Mouse (Mus musculus) embryo, embryonic 9.5 days (tissue): Measurements from ENCODE around the gene Stau1.
A peak's percentile ranks its signal among the peaks of the same experiment; 100 is the strongest.

Source experiments
- DNase-seq: peaks from one replicate; pipeline ENCODE4 v3.0.0-alpha.2; 2017; ENCODE audit errors: extremely low spot score

Gene Stau1

DNA sequence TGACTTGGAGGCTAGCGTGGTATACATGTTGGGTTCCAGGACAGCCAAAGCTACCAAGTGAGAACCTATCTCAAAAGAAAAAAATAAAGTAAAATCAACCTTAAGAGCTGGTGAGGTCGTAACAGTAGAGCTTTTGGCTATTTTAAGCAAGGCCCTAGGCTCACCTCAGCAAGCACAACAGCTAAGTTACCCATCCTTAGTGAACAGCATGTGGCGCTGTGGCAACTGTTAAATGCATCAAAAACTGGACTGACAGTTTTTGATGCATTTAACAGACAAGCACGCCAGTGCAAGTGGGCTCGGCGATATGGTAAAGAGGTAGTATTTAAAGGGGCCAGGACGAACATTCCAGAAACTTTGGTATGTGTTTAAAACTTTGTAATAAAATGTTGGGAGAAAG, 5.2 kb downstream of the Stau1 start:
- DNase-seq, result no peak

DNA sequence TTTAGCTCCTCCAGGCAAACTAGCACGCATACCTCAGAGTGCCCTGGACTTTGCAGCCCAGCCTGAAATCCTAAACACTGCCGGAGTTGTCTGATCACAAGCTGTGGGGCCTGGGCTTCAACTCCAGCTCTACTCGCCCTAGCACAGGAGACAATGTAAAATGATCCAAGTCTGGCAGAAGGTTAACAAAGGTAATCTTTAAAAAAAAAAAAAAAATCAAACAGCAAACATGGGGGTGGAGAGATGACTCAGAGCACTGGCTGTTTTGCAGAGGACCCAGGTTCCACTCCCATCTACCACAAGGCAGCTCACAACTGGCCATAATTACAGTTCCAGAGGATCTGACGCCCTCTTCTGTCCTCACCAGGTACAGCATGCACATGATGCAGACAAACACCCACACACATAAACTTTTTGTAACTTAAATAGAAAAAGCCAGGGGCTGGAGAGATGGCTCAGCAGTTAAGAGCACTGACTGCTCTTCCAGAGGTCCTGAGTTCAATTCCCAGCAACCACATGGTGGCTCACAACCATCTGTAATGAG, 12.7 kb downstream of the Stau1 start:
- DNase-seq, result no peak

DNA sequence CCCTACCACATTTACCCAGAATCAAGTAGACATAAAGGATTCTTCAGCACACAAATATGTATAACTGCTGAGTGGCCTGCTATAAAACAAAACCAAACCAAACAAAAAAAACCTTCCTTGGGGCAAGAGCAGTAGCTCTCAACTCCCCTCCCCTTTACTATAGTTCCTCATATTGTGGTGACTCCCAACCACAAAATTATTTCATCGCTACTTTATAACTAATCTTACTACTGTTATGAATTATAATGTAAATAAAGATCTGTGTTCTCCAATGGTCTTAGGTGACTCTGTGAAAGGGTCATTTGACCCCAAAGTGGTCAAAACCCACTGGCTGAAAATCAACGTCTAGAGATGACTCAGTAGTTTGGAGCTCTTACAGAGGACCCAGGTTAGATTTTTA, 15.9 kb downstream of the Stau1 start:
- no peak for DNase-seq

DNA sequence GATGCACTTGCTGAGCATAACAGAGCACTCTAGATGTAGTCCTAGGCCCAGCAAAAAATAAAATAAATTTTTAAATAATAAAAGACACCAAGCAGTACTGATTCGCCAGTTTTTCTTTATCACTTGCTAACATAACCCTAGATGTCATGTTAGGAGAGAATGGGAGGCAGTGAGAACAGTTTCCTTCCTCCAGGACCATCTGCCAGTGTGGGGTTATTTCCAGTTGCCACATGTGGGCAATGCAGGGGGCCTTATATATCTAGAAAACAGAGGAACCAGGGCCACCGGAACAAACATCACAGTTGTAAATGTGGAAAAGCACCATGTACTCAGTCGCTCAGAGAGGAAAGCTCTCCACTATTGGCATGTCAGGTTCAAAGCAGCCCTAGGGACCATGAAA, 18.6 kb downstream of the Stau1 start:
- no peak for DNase-seq

DNA sequence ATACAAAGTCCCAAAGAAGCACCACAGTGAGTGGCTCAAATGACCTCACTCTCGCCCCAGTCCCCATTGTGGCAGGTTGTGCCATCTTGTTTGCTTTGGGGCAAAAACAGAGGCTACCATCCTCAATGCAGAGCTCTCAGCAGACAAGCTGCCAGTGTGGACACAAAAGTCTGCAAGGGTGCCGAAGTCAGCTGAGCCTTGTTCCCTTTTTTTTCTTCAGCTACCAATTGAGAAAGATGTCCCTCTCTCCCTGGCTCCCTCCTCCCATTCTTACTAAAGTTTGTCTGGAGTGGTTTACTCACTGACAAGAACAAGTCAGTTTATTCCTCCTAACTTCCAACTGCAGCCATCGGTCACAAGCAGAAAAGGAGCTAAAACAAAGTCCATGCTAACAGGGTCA, 19.7 kb downstream of the Stau1 start:
- DNase-seq, result no peak

DNA sequence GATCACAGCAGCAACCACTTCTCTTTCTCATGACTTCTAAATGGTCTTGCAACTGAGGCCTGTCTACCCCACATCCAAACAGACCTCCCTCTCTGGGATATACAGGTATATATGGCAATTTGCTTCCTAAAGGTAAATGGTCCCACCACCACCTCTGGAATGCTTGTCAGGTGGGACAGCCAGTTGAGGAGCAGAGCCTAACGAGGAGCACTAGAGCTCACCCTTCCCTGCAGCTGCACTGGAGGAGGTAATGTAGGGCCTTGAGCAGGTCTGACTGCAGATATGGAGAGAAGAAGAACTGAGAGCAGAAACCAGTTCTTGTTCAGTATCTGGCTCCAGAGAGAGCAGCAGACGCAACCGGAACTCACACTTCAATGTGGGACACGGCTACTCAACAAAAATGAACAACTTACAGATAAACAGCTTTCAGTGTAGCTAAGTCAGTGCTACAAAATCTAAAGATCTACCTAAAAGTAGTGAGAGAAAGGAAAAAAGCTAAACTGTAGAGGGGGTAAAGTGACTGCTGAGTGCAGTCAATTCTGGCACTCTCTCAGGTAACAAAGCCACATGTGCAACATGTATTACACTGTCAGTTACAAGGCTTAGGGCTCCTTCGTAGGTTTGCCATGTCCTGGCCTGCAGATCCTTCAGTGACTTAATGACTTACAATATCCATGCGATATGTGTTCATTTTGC, 21.8 kb downstream of the Stau1 start:
- no peak for DNase-seq

DNA sequence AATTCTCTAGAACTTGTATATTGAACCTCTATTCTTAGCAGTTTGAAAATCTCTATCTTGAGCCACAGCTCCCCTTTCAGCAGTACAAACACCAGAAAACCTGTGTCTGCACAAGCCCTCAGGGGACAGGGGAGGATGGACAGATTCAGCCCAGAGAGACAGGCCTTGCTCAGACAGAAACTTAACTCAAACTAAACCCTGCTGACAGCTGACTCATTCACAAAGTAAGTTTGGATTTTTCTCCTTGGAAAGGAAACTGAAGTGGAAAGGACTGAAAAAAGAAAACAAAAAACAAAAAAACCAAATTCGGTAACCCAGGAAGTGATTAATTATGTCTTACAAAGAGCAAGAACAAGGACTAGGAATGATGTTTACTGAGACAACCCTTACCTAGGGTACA, 22.9 kb downstream of the Stau1 start:
- no peak for DNase-seq

DNA sequence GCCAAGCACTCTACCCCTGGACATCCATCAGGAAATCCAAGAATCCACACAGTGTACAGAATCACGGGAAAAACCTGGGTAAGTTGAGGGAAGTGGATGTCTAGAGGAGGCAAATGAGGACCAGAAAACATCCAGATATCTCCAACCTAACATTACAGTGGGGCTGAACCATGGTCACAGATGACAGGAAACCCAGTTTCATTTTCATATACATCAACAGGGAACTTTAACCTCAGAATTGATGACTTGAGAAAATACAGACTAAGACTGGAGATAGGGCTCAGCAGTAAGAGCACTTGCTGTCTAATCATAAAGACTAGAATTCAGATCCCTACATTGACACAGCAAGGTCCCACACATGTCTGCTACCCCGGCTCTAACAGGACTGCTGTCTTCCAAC, 31.3 kb downstream of the Stau1 start:
- no peak for DNase-seq

DNA sequence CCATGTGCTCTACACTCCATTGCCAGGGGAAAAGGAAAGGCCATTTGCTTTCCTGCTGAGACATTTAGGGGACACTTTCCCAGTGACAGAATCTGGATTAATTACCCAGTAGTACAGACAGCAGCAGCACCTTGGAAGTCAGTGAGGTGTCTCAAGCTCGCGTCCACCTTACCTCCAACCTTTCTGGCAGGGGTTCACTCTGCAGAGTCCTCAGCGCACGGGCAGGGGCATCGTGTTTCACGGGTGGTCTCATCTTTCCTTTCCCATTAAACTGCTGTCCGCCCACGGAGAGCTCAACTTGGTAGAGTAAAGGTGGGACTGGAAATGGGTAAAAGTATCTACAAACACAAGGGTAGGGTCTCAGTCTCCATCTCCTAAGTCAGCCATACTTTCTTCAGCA, 32.8 kb downstream of the Stau1 start:
- no peak for DNase-seq

DNA sequence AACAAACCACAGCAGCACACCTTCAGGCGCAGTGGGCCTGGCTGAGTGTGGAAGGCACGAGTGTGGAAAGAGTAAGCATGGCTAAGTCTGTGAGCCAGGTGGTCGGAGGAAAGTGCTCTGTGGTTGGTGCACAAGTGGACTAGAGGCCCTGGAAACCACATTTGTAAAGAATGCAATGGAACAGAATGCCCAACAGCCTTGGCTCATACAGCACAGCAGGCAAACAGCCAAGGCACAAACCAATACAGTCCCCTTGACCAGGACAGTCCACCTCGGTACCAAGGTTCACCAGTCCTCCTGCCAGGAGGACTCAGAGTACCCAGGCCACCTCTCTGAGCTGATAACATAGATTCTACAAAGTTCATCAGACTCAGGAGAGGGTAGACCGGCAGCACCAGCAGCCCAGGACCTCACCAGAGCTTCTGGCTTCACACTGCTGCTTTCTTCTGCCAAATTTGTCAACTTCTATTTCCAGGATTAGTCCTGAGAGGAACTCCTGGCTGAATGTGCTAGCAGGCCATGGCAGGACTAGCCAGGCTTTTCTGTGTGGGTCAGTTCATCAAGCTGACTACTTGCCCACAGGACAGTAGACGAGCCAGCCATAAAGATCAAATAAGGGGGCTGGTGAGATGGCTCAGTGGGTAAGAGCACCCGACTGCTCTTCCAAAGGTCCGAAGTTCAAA, 35.3 kb downstream of the Stau1 start:
- no peak for DNase-seq

DNA sequence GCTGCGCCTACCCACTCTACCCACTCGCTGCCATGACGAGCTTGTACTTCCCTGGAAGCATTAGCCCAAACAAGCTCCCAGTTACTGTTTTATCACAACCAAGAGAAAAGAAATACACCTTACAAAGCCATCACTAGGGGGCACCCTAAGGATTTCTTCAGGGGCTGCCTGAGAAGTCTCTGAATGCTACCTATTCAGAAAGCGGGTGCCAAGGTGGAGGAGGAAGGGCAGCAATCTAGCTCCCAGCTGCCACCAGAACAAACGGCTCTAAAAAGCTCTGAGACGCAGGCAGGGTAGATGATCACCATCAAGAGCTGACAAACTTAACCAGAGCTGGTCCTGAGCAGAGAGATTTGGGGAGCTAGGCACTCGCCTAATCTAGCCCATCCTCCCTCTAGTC, 39.3 kb downstream of the Stau1 start:
- peak; percentile 37 for DNase-seq

DNA sequence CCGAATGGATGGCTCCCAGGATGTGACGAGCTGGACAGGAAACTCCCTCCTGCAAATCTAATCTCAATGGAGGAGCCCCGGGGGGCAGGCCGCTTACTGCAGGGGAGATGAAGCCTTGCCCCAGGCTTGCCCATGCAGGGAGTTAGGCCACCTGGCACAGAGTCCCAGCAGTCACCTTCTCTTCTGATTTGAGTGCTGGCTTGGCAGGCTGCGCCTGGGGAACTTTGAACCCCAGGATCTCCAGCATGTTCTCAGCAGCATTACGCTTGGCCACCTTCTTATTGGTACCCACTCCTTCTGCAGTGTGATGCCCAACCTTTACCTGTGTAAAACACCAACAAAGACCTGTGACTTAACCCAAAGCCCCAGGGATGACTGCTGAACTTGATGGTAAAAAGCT, 43.9 kb downstream of the Stau1 start:
- no peak for DNase-seq

DNA sequence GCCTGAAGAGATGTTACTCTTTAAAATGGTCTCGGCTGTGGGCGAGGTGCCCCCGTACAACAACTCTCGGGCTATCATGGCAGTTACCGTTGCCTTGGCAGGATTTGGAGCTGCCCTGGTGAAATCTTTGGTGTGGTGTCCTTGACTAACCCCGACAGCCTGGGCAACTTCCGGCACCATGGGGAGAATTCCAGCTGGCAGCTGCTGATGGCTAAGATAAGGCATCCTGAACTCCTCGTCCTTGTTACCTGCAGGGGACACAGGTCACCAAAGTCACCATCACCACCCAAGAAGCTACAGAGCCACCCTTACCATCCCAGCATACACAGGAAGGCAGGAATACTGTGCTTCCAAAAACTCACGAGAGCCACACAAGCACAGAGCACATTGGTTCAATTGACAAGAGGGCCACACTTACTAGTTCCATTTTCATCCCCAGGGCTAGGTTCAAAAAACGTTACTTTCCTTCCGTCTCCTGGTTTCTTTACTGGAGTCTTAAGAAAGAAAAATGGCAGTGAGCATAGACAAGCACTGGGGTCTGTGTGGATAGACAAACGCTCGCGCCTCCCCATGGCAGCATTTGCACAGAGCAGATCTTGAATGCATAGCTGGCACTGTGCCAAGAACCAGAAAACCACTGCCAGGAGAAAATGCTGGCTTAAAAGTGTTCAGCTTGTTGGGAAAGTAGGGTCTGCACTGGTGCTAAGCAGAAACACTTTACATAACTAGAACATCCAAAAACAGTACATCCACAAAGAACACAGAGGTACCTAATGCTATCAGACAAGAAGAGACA, 45.0 kb downstream of the Stau1 start:
- DNase-seq, result no peak

DNA sequence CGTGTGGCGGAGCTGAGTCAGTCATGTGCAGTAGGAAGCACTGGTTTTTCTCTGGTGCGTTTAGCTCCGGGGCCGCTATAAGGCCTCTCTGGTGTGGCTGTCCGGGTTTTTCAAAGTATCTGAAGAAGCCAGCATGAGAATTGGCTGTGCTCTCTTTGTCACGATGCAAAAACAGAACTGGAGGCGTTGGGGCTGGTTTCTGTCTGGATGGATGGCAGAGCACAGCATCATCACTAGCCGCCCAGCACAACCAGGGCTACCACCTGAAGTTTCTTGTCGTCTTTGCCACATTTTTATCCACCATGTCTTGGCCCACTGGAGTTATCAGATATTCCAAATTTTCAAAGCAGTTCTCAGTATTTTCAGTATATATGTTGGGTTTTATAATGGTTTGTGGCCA, 47.2 kb downstream of the Stau1 start:
- no peak for DNase-seq

DNA sequence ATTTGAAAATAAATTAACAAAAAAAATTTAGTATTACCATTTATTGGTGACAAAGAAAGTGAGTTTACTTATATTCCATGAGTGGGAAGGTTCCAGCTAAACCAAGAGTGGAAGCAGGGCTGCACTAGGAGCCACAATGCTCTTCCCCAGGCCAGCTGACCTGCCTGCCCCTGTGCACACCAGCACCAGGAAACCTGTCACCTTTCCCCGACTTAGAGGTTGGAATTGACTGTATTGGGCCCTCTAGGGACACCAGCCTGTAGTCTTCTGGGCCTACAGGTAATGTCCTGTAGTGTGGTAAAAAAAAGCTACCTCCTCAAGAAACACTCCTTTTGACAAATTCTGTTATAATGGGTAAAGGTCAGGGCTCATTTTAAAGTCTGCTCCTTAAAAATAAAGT, 47.9 kb downstream of the Stau1 start:
- DNase-seq, result no peak

DNA sequence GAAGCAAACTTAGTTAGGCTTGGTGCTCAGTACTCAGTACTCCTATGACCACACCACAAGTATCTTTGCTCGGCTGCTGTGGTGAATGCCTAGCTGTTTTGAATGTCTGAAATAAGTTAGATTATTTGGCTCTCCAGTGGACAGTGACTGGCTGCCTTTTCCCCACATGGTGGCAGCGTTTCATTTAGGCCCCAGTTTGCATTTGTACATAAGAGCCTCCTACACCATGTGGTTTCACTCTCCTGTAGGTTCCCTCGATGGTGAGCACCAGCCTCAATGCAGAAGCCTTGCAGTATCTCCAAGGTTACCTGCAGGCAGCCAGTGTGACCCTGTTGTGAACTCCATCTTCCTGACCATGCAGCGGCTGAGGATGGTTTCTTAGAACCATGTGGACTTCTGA, 50.6 kb downstream of the Stau1 start:
- peak; percentile 39 for DNase-seq

DNA sequence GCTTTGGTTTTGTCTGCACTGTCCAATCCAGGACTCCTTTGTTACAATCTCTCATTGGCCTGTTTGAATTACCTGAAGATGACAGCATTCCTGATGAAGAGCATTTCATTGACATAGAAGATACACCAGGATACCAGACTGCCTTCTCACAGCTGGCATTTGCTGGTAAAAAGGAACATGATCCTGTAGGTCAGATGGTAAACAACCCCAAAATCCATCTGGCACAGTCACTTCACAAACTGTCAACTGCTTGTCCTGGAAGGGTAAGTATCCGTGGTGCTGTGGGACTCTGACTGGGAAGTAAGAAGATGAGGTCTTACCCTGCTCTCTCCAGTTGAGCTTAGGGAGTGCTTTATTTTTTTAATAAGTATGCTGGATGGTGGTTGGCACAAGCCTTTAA, 51.8 kb downstream of the Stau1 start:
- DNase-seq, result no peak

DNA sequence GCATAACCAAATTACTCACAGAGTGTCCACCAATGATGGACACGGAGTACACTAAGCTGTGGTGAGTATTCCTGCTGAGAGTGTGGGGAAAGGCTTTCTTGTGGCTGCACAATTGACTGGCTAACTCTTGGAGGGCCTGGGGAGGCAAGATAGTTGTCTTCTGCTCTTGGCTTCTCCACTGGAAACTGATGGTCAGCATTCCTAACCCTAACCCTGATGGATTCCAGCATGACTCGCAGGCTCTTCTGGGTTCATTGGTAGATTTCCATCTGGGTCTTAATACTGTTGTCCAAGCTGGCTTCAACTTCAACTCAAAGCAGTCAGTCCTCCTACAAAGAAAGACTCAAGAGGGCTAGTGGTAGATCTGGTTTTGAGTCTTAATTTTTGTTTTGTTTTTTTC, 53.0 kb downstream of the Stau1 start:
- DNase-seq, result no peak

DNA sequence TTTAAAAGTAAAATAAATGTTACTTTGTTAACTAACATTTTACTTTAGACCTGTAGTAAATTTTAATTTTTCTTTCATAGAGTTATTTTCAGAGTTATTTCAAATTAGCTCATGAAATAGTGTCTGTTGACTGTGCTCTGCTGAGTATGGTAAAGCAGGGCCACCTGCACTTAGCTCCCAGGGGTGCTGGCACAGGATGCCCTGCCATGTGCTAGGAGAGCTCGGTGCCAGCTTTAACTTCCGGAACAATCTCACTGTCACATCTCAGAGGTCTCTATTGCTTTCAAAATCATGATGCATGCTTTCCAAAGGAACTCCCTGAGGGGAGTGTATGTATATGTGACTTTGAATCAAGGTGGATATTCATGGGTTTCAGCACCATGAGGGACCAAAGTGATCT, 59.9 kb downstream of the Stau1 start:
- DNase-seq, result no peak

DNA sequence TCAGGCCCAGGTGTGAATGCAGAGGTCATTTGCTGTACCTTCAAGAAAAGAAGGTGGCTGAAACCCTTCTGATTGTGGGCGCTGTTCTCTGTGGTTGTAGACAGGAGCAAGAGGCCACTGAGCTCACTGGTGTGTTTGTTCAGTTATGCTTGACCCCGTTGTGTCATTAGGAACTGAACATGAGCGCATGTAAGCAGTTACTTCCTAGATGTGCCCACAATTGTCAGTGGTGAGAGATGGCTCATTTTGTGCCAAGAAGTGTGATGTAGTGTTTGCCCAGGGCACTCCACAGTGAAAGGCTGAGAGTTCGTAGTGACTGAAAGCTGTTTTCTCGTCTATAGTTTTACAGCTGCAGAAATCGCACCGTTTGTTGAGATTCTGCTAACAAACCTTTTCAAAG, 60.5 kb downstream of the Stau1 start:
- DNase-seq, result no peak

DNA sequence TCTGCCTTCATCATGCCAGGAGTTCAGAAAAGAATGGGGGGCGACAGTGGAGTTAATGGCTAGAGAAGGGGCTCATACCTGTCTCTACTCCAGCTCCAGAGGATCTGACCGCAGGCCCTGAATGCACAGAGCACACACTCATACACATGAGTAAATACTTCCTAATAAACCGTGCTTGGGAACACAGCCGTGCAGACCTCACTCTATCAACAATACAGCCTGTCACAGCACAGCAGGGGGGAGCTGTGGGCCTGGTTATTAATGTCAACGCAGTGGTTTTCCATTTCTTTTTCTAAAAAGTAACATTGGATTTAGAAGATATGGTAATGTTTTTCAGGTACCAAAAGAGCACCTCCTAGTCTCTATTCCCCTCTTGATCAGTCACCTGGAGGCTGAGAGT, 61.7 kb downstream of the Stau1 start:
- no peak for DNase-seq

DNA sequence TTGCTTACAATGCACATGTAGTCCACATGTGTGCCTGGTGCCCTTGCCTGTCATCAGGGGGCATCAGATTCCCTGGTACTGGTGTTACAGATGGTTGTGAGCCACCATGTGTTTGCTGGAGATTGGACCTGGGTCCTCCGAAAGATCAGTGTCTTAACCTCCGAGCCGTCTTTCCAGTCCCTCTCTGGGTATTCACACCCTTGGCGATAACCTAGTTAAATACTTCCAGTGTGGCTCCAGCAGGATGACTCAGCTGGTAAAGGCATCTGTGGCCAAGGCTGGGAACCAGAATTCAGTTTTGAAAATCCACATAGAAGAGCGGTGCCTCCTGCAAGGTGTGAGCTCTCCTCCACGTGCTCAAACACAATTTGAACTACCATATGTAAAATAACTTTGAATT, 62.2 kb downstream of the Stau1 start:
- no peak for DNase-seq

DNA sequence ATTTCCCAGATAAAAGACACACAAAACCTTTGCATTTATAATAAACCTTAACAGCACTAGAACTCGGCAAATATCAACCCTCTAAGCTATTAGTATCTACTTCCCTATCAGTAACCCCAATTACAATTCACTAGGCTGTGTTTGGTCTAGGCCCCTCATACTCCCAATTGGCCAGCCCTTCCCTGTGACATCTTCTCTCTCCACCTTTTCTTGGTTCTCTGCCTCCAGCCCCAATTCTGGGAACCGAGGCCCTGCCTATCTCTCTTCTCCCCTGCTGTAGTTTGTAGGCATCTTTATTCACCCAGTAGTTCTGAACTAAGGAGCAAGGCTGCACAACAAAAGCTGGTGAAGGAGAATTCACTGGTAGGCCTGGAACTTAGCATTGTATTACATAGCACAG, 72.1 kb downstream of the Stau1 start:
- no peak for DNase-seq
